Mouse (Mus musculus): ENCODE data around the gene Oas1e.

Gene Oas1e

DNA sequence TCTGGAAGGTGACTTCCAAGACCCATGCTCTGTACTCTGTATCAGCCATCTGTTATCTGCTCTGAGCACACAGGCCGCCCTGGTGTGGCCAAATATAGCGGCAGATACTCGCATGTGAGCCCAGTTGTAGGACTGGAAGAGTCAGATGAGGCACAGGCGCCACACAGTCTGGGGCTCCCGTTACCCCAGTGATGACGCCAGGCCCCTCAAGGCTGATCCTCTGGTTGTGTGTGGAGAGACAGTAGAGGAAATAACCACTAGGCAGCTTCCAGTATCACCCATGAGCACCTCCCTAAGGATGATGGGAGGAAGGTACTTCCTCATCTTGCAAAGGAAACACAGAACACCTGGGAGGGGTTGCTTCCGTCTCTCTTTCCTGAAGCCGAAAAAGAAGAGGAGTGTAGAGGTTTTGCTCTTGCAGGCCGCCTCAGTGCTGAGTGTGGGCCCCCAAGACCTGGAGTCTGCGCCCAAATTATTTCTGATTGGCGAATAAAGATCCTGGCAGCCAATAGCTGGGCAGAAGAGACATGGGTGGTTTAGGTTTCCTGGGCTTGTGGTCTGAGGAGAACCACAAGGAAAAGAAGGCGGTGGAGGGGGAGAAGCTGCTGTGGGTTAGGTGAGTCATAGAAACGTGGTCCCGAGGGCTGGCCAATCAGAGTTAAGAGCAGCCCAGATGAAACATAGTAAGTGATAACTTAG is 19.9 kb downstream of the Oas1e start:
- DNase-seq: no peak

DNA sequence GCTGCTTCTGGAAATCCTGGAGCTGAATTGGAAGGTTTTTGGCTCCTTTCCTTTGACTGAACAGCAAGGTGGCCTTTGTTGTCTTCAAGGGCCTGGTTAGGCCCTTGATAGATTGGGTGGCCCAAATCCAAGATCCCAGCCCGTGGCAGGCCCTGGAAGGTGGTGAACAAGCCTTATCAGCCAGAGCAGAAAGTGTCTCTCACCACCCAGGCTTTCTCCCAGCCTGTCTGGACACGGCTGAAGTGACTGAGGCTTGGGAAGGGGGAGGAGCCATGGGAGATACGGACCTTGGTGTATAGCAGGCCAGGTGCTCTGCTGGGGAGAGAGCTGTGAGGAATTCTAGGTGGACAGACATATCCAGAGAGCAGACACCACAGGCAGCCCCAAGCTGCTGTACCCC is 25.9 kb downstream of the Oas1e start:
- no peak for DNase-seq

DNA sequence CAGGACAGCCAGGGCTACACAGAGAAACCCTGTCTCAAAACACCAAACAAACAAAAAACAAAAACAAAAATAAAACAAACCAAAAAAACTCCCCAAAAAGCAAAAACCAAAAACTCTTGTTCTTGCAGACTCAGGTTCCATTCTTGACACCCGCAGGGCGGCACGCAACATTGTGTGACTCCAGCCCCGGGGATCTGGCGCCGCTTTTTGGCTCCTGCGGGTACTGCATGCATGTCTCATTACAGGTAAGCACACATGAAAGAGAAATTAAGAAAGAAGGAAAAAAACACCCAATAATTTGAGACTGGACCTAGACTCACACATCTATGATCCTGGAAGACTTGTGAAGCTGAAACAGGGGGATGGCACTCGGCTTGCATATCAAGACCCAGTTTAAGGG is 30.3 kb downstream of the Oas1e start:
- no peak for DNase-seq

DNA sequence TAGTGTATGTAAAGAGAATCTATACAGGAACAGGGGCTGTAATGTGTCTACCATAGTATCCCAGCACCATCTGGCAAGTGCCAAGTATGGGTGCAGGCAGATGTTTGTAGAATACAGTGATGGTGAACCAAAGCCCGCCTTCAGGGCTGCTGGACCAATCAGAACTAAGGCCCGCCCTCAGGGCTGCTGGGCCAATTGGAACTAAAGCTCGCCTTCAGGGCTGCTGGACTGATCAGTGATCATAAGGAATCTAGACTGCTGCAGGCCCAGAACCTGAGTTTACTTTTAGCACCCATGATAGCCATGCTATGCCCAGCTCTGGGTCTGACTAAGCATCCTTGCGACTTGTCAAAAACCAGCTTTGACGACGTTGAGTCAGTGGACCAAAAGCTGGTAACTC is 33.4 kb downstream of the Oas1e start:
- no peak for DNase-seq

DNA sequence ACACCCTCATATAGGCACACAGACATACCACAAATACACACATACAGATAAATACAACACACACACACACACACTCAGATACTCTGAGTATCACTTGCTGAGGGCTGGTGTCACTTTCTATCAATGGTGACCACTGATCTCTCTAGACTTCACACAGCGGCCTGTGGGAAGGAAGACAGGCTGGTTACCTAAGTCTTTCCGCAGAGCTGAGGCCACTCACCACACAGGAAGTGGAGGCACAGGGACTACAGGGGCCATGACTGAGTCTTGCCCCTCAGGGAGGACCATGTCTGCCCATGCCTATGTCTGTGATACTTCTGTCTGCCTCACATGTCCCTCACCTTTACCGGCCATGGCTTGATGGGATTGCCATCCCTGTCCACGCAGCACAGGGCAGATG is 41.1 kb downstream of the Oas1e start:
- no peak for DNase-seq

DNA sequence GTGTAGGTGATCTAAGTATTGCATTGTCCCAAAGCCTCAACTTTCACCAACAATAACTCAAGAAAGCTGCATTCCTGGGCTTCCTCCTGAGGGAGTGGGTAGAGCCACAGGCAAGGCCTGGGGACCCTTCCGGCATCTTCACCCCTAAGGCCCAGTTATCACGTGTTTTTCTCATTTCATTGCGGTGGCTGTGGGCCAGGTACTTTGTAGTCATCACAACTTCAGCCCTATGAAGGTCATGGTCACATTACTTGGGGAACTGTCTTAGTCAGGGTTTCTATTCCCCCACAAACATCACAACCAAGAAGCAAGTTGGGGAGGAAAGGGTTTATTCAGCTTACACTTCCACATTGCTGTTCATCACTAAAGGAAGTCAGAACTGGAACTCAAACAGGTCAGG is 42.5 kb downstream of the Oas1e start:
- no peak for DNase-seq

DNA sequence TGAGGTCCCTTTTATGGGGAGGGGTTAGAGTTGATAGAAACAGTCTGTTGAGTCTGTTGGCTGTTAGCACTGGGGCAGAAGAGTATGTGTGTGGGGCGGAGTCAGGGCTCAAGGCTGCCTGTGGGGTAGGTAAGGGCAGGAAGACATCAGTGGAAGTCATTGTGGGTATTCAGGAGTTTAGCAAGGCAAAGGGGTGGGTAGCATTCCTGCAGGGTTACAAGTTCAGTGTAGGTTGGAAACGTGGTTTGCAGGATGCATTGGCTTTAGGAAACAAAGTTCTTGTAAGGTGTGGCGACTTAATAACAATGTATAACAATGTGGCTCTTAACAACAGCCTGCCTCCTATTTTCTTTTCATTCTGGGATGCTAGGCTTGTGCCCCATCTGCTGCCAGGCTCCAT is 44.1 kb downstream of the Oas1e start:
- DNase-seq: no peak

DNA sequence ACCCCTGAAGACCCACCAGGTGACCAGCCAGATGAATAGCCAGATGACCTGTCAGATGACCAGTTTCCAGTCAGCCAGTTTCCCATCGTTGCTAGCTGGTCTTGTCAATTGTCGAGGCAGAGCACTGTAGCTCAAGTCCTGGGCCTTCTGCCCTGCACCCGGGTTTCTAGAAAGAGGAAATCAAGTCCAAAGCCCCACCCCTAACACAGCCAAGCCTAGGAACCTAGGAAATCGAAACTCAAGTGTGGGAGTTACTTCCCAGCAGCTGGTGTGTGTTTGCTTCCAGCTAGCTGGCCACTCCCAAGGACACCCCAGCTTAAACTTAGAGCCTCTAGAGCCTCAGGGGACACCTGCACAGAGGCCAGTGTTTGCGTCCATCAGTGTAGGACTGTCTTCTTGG is 45.6 kb downstream of the Oas1e start, which contains the start of gene Oas2:
Gene Oas2 (minus strand): TSS at position 166 of the 400 bp plus-strand sequence.
- DNase-seq: no peak

DNA sequence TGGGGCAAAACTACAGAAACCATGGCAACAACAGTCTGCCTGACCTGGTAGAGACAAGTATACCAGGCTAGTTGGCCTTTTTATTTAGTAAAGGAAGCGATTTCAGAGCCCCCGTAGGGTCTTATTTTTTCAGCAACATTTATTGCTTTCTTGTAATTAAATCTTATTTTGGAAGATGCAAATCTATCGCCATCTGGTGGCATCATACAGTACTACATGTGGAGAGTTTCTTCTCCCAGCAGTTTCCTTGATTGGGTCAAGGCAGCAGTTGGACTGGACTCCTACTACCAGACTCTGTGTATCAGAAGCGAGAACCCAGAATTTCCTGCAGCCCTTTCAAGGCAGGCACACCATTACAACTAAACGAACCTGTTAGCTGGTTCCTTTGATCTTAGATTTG is 48.9 kb downstream of the Oas1e start:
- peak; percentile 30 for DNase-seq

DNA sequence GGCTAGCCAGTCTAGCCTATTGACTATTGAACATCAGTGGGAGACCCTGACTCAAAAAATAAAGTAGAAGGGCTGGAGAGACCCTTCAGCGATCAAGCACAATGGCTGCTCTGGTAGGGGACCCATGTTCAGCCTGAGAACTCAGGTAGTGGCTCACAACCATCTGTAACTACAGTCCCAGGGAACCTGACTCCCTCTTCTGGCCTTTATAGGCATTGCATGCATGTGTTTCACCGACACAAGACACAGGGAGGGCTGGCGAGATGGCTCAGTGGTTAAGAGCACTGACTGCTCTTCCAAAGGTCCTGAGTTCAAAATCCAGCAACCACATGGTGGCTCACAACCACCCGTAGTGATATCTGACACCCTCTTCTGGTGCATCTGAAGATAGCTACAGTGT is 53.2 kb downstream of the Oas1e start:
- DNase-seq: no peak
